Mouse (Mus musculus): Measurements from ENCODE around the gene Nampt. TPM values are rescaled to one million over a fixed set of nuclear protein-coding genes. Genes with fewer than 3 reads are reported as not detected.
A peak's percentile ranks its signal among the peaks of the same experiment; 100 is the strongest.

Gene Nampt
- total RNA-seq (2014; fragmentation: Nextera tagmentation) (51.8 and 57.7 TPM in 2 replicates), total RNA-seq (2017) (66.0 and 79.2 TPM in 2 replicates)

DNA sequence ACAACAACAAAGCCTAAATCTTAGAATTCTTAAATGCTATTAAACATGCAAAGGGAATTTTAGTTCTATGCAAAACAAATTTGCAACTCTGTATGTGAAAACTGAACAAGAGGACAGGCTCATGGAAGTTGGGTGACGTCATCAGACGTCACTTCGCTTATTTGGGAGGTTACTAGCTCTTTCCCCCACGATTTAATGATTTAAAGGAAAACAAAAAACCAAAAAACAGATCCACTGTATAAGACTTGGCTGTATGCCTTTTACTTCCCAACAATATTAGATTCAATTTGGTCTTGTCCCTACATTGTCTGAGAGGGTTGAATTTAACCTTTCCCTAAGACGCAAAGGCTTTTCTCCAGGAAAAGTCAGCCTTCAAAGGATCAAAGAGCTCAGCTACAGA, at the start of gene Nampt:
Gene Nampt, plus strand, starts transcription at position 130 of the 400 bp plus-strand sequence.
- no peak for ATAC-seq (replicated peaks; ENCODE audit: poor library complexity, severe bottlenecking)

DNA sequence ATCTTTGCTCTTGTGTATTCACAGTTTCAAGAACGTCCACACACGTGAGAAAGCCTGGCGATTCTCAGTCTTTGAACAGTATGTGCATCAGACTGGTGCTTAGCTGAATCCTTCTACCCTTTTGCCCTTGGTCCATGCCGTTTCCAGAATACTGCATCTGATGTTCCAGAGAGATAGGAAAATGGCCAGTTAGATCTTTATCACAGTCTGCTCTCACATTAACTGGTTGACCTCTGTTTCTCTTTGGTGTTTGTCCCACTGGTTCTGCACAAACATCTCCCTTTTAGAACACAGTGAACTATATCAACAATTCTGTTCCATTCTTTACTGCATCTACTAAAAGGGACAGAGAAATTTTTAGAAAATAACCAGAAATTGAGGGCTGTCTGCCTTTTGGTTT, 48.6 kb upstream of the Nampt start:
- ATAC-seq (replicated peaks; ENCODE audit: poor library complexity, severe bottlenecking), result no peak

DNA sequence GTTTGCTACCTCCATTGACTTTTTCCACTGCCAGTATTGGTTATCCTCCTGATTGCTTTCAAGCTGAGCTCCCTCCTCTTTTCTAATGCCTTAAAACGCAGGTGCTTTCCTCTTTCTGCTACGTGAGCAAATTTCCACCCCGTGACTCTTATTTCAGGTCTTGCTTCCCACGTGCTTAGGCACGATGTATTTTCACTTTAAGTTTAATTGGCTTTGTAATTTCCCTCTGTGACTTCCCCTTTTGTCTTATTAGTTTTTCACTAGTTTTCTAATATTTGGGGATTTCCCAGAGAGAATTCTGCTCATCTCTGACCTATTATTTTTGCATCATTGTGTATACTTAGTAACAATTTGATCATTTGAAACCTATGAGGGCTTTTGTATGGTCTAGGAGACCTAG, 44.8 kb upstream of the Nampt start:
- ATAC-seq (replicated peaks; ENCODE audit: poor library complexity, severe bottlenecking), result 0 out of 2 replicates have a peak, but pooled peaks have one; percentile 20

DNA sequence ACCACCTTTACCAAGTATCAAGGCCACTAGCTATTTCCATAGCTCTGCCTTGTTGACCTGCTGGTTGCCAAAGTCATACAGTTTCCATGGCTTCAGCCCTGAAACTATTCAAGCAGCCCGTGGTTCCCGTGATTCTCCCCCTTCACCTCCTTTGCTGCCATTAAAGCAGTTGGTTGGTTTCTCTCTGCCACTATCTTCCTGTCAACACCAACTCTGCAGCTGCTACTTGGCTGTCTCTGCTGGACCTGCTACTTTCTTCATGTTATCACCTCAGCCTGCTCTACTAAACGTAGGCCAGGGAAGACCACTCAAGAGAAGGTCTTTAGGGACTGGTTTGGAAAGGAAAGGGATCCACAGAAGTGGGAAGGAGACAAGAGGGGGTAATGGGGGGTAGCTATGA, 30.3 kb upstream of the Nampt start:
- ATAC-seq (replicated peaks; ENCODE audit: poor library complexity, severe bottlenecking), result no peak

DNA sequence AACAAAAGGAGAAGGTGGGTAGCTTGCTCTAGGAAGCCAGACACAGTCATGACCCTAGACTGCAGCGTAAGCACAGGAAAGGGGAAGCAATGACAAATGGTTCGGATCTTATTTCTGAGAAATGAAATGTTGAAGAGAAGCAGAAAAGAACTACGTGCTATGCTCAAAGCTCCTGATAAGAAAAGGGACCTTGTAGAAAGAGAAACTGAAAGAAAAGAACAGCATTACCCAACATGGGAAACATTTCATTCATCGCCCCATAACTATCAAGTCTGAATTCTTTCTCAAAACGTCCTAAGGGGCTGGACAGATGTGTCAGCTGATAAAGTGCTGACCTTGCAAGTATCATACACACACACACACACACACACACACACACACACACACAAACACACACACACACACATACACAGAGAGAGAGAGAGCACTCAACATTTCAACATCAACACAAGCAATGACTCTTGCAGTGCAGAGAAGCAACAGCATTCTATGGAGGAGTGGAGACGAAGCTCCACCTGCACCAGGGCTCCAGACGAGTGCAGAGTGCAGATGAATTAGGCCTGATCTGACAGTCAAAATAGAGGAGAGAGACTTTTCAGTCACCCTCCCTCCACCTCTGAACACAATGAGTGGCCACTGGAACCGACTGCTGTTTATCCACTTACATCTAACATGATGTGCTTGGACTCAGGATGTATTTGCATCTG, 23.4 kb upstream of the Nampt start:
- ATAC-seq (replicated peaks; ENCODE audit: poor library complexity, severe bottlenecking), result peak; percentile 87

DNA sequence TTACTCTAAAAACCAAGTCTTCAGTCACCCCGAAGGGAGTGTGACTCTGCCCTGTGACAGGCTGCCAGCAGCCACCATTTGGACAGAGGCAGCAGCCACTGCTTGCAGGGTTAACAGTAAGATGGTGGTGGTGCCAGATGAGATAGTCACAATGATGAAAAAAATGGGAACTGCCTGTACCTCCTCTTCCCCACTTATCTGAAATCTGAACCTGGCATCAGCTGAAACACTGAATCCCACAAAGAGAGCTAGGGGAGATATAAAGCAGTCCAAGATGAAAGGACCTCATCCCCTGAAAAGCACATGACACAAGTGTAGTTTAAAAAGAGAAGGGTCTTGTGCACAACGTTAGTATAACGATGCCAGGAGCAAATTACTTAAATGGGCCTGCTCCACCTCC, 21.9 kb upstream of the Nampt start:
- no peak for ATAC-seq (replicated peaks; ENCODE audit: poor library complexity, severe bottlenecking)

DNA sequence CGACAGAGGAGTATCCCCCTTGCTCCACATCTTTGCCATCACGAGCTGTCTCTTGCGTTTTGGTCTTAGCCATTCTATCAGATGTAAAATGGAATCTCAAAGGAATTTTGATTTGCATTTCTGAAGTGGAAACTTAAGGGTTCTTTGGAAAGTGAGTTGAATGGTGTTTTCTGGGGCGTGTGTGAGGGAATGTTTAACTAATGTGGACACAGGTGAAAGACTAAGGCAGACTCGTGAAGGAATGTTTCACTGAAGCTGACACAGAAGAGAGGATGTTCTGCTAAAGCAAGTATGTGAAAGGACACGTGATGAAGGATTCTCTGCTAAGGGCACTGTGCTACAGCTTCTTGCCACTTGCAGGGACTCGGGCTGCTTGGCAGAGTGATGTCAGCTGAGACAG, 18.3 kb upstream of the Nampt start:
- no peak for ATAC-seq (replicated peaks; ENCODE audit: poor library complexity, severe bottlenecking)

DNA sequence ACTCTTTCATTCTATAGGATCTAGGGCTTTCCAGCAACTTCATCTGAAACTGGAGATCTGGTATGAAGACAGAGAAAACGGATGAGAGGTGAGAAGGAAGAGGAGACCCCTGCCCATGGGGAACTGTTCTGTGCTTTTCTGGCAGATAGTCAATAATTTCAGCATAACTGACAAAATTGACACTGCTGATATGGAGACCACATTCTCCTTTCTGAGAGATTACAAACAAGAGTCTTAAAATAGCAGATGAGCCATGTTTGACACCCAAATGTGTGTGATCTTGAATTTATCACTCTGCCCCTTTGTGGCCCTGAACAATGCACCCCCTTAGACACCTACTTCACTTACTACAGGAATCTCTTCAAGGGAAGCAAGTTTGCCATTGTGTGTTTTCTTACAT, 13.8 kb upstream of the Nampt start:
- ATAC-seq (replicated peaks; ENCODE audit: poor library complexity, severe bottlenecking), result no peak

DNA sequence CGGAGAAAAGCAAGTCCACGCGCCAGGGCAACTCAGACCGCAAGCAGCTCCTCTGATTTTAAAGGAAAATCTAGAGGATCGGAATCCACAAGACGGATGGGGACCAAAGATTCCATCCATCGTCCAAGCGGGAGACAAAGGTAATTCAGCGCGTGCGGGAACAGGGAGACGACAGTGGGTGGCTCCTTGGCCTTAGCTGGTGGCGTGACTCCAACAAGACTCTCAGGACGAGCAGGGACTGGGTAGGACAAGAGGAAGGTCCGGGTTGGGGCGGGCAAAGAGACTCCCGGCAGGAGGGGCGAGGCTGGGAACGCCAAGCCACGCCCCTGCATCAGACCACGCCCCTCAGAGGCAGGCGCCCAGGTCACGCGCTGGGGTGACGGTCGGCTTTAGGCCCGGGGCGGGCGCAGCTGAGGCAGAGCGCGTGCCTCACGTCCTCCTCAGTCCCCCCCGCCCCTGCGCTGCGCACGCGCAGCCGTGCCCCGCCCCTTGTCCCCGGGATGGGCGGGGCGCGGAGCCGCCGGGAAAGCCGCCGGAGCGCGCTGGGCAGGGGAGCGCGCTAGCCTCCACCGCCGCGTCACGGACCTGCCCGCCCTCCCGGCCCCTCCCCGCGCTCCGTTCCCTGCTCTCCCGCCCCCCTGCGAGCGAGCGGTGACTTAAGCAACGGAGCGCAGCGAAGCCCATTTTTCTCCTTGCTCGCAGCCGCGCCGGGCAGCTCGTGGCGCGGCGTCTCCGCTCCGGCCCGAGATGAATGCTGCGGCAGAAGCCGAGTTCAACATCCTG, 669 bp downstream of the Nampt start:
- peak; percentile 81 for ATAC-seq (replicated peaks; ENCODE audit: poor library complexity, severe bottlenecking)

DNA sequence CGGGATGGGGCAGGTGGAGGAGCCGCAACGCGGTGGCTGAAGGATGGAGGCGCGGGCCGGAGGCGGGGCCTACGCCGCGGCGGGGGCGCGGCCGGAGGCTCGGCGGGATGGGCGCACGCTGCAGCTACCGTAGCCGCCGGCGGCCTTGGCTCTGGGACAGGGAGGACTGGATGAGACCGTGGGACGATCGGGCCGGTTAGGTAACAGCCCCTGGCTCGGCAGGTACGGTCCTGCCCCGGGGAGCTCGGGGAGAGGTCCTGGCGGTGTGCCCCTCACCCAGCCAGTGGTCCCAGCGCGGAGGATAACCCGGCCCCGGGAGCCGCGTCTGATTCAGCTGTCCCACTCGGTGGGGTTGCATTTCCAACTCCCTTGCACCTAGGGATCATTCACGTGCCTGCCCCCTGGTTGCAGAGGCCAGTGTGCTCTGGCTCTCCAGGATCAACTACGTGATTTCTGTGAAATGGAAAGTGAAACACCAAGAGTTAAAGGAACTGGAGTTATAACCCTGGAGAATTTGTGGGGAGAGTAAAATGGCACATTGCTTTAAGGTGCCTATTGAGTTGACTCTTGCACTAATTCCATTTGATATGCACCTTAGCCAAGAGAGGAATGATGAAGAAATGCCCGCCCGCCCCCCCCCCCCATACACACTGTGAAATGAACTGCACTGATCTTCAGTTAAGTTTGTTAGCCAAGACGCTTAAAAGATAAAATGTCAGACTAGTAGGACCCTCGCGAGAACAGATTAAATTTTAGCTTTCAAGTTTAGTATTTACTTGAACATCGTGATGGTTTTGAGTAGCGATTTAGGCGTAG, 1.6 kb downstream of the Nampt start:
- peak; percentile 21 for ATAC-seq (replicated peaks; ENCODE audit: poor library complexity, severe bottlenecking)

DNA sequence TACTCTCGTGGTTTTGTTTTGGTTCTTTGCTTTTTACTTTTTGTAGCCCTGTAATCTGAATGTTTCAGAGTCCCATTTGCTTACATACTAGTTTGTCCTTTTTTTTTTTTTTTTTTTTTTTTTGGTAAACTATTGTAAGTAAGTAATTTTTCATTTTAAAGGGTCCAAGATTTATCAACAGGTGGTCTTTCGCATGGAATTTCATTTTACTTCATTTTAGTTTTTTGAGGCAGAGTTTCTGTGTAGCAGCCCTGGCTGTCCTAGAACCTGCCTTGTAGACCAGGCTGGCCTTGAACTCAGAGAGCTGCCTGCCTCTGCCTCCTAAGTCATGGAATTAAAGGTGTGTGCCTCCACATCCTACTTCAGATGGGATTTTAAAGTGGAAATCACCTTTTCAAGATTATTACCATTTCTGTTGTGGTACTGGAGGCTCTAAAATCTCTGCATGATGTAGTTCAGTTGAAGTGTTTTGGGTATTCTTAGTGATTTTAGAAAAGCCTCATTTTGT, 2.2 kb downstream of the Nampt start:
- ATAC-seq (replicated peaks; ENCODE audit: poor library complexity, severe bottlenecking), result no peak

DNA sequence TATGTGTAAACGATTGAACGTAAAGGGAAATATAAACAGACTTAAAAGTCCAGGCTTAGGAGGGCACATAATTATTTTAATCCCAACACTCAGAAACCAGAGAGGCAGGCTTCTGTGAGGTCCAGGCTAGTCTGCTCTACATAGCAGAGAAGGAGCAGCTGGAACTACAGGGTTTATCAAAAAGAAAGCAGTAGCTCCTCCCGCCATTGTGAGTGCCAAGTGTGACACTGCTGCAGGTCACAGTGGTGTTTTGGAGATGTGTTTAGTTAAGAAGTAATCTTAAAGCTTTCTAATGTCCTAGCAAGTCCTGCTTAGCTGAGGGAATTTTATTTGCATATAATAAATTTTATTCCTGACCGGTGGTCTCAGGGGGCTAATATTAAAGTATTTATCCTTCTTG, 2.7 kb downstream of the Nampt start:
- no peak for ATAC-seq (replicated peaks; ENCODE audit: poor library complexity, severe bottlenecking)

DNA sequence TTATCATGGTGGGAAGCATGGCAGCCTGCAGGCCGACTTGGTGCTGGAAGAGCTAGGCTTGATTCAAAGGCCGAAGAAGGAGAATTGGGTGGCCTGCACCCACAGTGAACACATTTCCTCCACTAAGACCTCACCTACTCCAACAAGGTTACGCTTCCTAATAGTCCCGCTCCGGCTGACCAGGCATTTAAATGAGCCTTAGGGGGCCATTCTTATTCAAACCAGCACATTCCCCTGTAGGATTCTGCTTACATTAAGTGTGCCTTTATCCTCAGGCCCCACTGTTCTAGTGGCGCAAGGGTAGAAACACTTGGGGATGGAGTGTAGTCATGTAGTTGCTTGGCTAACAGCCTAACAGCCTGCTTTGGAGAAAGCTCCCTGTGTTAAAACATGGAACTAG, 5.2 kb downstream of the Nampt start:
- no peak for ATAC-seq (replicated peaks; ENCODE audit: poor library complexity, severe bottlenecking)

DNA sequence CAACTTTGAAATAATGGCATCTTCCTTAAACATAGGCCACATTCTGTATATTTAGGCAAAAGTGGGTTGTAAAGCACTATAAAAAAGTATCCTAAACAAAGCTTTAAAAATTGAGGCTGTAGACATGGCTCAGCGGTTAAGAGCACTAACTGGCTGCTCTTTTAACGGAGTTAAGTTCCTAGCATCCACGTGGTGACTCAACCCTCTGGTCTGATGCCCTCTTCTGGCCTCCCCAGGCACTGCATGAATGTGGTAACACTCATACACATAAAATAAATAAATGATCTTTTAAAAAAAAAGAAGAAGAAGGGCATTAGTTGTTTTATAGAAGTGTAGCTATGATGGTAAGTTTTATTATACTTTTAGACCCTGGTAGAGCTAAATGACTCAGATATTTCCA, 7.6 kb downstream of the Nampt start:
- ATAC-seq (replicated peaks; ENCODE audit: poor library complexity, severe bottlenecking), result peak; percentile 83

DNA sequence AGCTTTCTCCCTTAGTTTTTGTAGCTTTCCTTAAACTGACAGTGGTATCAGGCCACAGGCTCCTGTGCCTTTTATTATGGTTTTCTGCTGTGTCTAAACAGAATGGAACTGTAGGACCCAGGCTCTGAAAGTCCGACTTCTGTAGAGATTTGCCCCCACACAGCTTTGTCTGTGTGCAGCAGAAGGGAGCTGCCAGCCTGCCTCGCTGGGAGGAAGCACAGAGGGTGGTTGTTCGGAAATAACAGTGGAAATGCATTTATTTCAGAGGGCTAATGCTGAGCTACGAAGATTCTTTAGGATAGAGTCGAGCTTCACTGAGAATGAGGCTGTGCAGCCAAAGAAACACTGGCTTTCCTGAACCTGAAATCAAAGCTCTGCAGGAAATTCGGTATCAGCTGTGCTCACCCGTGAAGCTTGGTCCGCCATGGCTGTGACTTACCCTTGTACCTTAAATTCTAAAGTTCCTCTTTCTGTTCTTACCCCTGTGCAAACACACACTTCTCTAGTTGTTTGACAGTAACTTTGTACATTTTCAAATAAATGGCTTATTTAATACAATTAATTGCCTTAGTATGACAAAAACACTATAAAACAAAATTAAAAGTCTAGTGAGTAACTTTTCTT, 8.9 kb downstream of the Nampt start:
- ATAC-seq (replicated peaks; ENCODE audit: poor library complexity, severe bottlenecking), result peak; percentile 26

DNA sequence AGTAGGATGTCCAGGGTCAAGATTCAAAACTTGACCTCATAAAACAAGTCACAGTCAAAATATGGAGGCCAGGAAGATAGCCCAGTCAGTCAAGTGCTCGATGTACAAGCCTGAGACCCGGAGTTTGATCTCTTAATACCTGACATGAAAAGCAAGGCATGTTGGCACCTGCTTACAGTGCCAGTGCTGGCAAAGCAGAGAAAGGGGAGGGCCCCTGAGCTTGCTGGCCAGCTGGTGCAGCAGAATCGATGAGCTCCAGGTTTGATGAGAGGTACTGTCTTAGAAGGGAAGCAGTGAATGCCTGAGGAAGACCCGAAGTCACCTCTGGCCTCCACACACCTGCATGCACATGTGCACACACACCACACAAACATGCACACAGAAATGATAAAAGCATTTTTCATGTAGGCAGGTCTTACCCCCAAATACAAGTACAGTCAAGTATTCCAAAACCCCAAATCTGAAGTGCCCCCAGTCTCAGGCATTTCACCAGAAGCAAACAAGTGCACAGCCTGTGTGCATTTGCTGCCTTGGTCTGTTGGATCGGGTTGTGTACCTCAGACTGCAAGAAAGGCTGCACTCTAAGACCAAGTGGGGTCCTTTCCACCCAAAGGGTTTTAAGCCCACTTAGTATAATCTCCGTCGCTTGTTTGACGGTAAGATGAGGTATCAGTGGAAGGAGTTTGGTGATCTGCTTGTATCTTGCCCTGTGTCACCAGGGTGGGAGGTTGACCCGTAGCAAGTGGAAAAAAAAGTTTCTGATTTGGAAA, 10.2 kb downstream of the Nampt start:
- ATAC-seq (replicated peaks; ENCODE audit: poor library complexity, severe bottlenecking), result no peak

DNA sequence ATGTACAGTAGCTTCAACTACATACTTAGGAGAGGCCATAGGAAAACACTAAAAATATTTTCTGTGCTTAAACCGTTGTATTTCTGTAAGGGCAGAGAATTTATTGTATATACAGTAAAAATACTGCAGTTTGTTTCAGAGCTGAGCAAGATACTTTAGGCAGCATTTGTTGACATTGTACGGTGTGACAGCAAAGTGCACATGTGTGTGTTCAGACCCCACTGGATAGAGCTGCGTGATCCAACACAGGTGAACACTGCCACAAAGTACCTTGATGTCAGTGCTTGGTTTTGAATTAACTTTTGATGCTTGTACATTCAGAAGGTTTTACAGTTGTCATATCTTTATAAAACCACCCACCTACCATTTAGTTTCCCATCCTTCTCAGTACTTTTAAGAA, 12.7 kb downstream of the Nampt start:
- ATAC-seq (replicated peaks; ENCODE audit: poor library complexity, severe bottlenecking), result no peak

DNA sequence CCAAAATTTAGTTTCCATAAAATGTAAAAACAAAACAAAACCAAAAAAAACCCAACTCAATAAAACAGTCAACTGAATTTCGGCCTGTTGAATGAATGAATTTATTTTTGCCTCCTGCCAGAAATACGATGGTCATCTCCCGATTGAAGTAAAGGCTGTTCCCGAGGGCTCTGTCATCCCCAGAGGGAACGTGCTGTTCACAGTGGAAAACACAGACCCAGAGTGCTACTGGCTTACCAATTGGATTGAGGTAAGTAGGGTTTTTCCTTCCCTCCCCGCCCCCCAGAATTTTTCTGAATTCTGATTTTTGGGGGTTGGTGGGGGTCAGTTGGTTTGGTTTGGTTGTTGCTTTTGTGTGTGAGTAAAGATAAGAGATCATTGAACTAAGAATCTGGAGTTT, 15.4 kb downstream of the Nampt start:
- no peak for ATAC-seq (replicated peaks; ENCODE audit: poor library complexity, severe bottlenecking)

DNA sequence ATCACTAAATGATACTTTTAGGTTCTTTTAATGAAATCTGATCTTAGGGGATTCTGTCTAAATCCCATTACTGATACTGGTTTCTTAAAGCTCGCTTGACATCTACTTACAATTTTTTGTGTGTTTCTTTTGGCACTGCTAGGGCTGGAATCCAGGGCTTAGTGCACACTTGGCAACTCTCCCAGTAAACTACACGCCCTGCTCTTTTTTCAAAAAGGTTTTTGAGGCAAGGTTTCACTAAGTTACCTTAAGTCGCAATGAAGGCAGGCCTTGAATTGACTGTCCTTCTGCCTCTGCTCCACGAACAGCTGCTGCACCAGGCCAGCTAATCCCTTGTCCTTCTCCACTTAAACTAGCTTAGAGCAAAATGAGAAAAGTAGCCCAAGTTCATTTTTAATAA, 15.9 kb downstream of the Nampt start:
- ATAC-seq (replicated peaks; ENCODE audit: poor library complexity, severe bottlenecking), result no peak

DNA sequence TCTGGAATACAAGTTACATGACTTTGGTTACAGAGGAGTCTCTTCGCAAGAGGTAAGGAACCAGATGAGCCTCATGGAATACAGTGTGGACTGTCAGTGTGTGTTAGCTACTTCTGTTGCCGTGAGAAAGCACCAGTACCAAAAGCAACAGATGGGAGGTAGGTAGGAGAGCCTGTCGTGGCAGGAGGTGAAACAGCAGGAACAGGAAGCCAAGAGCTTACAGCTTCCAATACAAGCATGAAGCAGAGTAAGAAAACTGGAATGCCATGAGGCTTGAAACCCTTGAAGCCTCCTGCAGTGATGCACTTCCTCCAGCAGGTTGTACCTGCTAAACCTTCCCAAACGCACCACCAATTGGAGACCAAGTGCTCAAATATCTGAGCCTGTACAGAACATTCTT, 19.1 kb downstream of the Nampt start:
- ATAC-seq (replicated peaks; ENCODE audit: poor library complexity, severe bottlenecking), result no peak

All from granulocyte monocyte progenitor cell, adult 5-6 weeks (primary cell).